Mouse (Mus musculus): ENCODE measurements around the gene A830018L16Rik. TPM values are rescaled to one million over a fixed set of nuclear protein-coding genes. Genes with fewer than 3 reads are reported as not detected.
"Not testable (repeated sequence)": the region's sequence is repeated elsewhere in the genome, so short reads cannot be mapped to it uniquely, and the experiment has no call there.

Gene A830018L16Rik
- 0.42 and 1.3 TPM in 2 replicates for polyA plus RNA-seq (2015; fragmentation: Nextera tagmentation; extraction: Ambion mirVana)

GRCm38 (mm10) chr1:11413894-11414556, at the start of gene A830018L16Rik:
Gene A830018L16Rik, plus strand, starts transcription at chr1:11414105.
- no peak for DNase-seq (ENCODE audit: low spot score)

- DNase-seq (ENCODE audit: low spot score): no peak
These were observed 28.1 kb upstream of the A830018L16Rik start for GRCm38 (mm10) chr1:11385846-11386245.

- no peak for DNase-seq (ENCODE audit: low spot score)
These were observed 18.5 kb upstream of the A830018L16Rik start for GRCm38 (mm10) chr1:11395408-11395807.

GRCm38 (mm10) chr1:11395996-11396736, 17.7 kb upstream of the A830018L16Rik start:
- no peak for DNase-seq (ENCODE audit: low spot score)

GRCm38 (mm10) chr1:11401159-11401558, 12.7 kb upstream of the A830018L16Rik start:
- DNase-seq (ENCODE audit: low spot score): no peak

GRCm38 (mm10) chr1:11405527-11405926, 8.4 kb upstream of the A830018L16Rik start:
- no peak for DNase-seq (ENCODE audit: low spot score)

DNA sequence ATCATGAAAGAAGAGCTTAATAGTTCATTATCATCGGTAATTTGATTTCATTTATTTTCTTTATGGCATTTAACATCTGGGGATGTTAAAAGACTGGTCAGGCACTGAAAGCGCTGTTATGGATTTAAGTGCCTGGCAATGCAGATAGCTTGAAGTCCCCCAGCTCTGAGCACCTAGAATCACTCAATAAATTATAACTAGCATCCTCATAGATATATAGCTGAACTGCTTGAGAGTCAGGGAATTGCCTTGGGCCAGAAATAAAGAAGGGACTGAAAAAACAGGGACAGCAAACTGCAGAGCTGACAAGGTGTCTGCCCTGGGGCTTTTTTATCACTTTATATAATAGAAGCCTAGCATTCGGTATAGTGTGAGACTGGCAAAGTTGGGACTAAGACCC, 7.9 kb upstream of the A830018L16Rik start:
- no peak for DNase-seq (ENCODE audit: low spot score)

GRCm38 (mm10) chr1:11414560-11414959, 655 bp downstream of the A830018L16Rik start:
- no peak for DNase-seq (ENCODE audit: low spot score)

GRCm38 (mm10) chr1:11427310-11427709, 13.4 kb downstream of the A830018L16Rik start:
- DNase-seq (ENCODE audit: low spot score): no peak

- no peak for DNase-seq (ENCODE audit: low spot score)
These were observed 44.4 kb downstream of the A830018L16Rik start for GRCm38 (mm10) chr1:11458353-11458752.

GRCm38 (mm10) chr1:11466325-11466724, 52.4 kb downstream of the A830018L16Rik start:
- no peak for DNase-seq (ENCODE audit: low spot score)

- no peak for DNase-seq (ENCODE audit: low spot score)
These were observed 53.2 kb downstream of the A830018L16Rik start for GRCm38 (mm10) chr1:11467065-11467643.

DNA sequence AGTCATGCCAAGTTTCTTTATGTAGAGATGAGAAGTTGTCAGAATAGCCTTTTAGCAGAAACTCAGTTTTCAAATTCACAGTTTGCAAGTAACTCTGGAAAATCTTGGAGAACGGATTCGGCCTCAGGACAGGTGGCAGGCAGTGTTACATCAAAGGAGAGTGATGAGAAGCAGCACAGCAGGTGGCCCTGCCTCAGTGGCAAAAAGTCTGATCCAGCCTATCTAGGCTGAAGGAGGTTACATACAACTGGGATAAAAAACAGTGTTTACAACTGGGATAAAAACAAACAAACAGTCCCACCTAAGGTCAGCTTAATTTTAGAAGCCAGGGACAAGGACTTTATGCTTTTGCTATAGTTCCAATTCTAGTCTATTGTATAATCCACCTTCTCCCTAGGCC, 79.0 kb downstream of the A830018L16Rik start:
- DNase-seq (ENCODE audit: low spot score): no peak

- DNase-seq (ENCODE audit: low spot score): no peak
These were observed 87.7 kb downstream of the A830018L16Rik start for GRCm38 (mm10) chr1:11501556-11501955.

DNA sequence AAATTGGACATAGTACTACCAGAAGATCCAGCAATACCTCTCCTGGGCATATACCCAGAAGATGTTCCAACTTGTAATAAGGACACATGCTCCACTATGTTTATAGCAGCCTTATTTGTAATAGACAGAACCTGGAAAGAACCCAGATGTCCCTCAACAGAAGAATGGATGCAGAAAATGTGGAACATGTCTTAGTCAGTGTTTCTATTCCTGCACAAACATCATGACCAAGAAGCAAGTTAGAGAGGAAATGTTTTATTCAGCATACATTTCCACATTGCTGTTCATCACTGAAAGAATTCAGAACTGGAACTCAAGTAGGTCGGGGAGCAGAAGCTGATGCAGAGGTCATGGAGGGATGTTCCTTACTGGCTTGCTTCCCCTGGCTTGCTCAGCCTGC, 135.9 kb downstream of the A830018L16Rik start:
- DNase-seq (ENCODE audit: low spot score): not testable (repeated sequence)

GRCm38 (mm10) chr1:11565309-11565708, 151.4 kb downstream of the A830018L16Rik start:
- DNase-seq (ENCODE audit: low spot score): no peak

DNA sequence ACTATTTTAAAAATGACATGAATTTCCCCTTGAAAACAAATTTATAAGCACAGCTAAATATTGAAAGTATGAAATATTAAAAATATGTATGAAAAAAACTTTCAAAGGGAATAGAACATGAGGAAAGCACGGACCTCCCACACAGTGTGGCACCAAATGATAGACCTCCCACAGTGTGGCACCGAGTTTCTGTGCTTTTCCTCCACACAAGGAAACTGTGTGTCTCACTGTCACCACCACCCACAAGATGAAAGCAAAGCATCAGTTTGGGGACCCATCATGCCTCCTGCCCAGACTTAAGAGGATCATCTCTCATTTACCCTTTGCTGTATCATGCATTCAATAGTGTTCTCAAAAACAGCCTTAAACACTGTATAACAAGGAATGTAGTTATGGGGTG, 152.8 kb downstream of the A830018L16Rik start:
- DNase-seq (ENCODE audit: low spot score): no peak

DNA sequence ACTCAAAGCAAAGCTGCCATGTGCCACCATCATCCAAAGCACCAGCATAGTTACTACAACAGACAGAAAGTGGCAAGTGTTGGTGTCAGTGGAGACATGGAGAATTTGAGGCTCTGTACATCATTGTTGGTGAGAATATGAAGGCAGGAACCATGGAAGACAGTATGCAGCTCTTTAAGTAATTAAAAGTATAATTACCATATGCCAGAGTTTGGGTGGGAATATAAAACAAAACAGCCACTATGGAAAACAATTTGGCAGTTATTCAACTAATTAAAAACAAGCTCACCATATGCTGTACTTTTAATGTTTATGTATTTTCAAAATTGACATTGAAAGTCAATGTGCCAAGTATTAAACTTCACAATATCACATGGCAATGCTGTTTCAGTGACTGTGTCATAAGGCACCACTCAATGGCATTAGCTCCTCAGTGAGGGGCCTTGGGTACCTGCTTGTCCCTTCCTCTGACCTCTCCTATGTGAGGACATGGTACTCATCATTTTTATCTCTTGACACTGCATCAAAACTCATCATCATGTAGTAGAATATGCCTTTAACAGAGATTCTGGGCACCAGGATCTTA, 153.5 kb downstream of the A830018L16Rik start:
- no peak for DNase-seq (ENCODE audit: low spot score)

- no peak for DNase-seq (ENCODE audit: low spot score)
These were observed 156.4 kb downstream of the A830018L16Rik start for GRCm38 (mm10) chr1:11570274-11570673.

DNA sequence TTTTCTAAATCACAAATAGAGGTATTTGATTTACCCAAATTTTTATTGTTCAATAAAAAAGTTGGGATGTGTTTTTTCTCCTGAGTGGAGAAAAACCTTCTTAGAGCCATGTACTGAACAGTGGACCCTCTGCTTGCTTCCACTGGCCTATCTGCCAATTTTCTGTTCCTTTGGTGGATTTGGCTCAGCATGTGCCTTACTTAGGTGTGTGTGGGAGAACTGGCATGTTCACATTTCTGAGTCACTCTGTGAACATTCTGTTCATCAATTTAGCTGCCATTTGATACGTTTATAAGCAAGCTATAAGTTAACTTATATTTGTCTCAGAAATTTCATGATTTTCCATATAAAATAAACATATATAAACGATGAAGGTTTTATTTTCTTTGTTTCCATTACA, 159.6 kb downstream of the A830018L16Rik start:
- no peak for DNase-seq (ENCODE audit: low spot score)

- DNase-seq (ENCODE audit: low spot score): no peak
These were observed 166.1 kb downstream of the A830018L16Rik start for GRCm38 (mm10) chr1:11580026-11580425.

- no peak for DNase-seq (ENCODE audit: low spot score)
These were observed 174.4 kb downstream of the A830018L16Rik start for GRCm38 (mm10) chr1:11588305-11588704.
